Mouse (Mus musculus) fibroblast of lung, adult 2 months (primary cell): ENCODE measurements around the gene Cdc14b.

Experiments used
- DNase-seq: peaks from one replicate; pipeline ENCODE4 v3.0.0-alpha.2; 2011; ENCODE audit warnings: low read depth

Gene Cdc14b

GRCm38 (mm10) chr13:64178746-64179652, 96.1 kb downstream of the Cdc14b start:
- no peak for DNase-seq

GRCm38 (mm10) chr13:64178000-64178399, 97.1 kb downstream of the Cdc14b start:
- DNase-seq = no peak

DNA sequence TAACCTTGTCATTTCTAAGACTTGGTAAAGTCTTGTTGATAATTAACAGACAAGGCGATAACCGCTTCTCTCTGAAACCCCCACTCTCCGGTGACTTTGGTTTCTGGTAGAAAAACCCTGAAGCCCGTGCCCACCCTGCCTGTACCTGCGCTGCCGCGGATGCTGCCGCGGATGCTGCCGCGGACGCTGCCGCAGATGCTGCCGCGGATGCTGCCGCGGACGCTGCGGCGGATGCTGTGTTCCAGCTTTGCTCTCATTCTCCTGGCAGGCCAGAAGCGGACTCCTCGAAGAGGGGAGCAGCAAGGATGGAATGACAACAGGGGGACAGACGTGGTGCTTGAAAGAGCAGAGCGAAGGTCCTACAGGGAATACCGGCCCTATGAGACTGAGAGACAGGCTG, 105.3 kb downstream of the Cdc14b start:
- DNase-seq = no peak

DNA sequence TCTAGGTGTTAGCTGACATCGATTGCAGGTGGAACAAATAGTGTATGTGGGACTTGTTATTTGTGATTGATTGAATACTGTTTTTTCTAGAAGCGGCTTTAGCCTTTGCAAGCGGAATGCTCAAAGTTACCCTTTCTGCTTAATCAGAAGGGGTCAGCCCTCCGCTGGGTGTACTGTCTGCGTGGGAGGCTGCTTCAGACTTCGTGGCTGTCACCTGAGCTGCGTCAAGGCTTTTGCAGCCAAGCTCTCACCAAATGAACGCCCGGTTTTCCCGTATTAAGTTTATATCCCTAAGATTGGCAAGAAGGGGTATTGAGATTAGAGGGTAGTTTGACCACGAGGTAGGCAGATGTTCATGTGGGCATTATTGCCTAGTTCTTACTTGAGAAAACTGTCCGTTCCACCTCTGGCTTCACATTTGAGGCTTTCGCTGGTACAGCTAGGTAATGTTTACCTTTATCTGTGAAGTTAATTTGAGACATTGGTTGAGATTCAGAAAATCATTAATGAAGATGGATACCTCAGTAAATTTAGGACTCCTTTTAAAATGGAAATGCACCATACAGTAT, 111.9 kb downstream of the Cdc14b start:
- DNase-seq = no peak

GRCm38 (mm10) chr13:64162626-64163025, 112.5 kb downstream of the Cdc14b start:
- no peak for DNase-seq

- DNase-seq = no peak
Measured at GRCm38 (mm10) chr13:64161916-64162611, 113.0 kb downstream of the Cdc14b start.

GRCm38 (mm10) chr13:64161548-64161915, 113.6 kb downstream of the Cdc14b start, which contains the start of gene Habp4:
Habp4 (plus strand) TSS chr13:64161824.
- DNase-seq = peak; percentile 96

DNA sequence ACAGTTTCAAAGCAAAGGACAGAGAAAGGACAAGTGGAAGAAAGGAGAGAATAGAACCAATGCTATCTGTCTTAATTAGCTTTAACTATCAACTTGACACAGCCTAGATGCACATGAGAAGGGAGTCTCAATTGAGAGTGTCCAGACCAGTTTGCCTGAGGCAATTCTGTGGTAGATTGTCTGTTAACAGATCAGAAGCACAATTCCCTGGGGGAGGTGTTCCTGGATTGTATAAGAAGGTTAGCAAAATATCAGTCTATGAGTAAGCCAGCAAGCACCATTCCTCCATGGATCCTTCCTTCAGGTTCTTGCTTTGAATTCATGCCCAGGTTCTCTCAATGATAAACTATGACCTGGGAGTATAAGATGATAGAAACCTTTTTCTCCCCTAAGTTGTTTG, 118.1 kb downstream of the Cdc14b start:
- no peak for DNase-seq

GRCm38 (mm10) chr13:64155171-64155571, 119.9 kb downstream of the Cdc14b start:
- DNase-seq = peak; percentile 54

DNA sequence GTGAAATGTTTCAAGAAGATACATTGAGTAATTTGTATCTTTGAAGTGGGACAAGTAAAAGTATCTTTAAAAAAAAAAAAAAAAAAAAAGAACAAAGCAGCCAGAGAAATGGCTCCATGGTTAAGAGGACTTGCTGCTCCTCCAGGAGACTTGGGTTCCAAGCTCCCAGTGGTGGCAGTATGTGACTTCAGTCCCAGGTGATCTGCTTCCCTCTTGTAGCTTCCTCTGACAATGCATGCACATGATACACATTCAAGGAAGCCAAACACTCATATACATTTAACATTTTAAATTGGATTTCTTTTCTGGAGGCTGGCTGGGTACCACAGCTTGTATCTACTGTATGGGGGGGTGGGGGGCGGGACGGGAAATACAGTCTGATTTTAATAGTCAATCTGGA, 120.4 kb downstream of the Cdc14b start:
- DNase-seq = no peak

GRCm38 (mm10) chr13:64153751-64154267, 121.3 kb downstream of the Cdc14b start:
- peak; percentile 87 for DNase-seq

GRCm38 (mm10) chr13:64153083-64153682, 121.9 kb downstream of the Cdc14b start, which contains the start of gene Zfp367:
Zfp367 (minus strand) TSS chr13:64153202.
- DNase-seq = peak; percentile 98

GRCm38 (mm10) chr13:64152671-64153082, 122.4 kb downstream of the Cdc14b start:
- DNase-seq = no peak

DNA sequence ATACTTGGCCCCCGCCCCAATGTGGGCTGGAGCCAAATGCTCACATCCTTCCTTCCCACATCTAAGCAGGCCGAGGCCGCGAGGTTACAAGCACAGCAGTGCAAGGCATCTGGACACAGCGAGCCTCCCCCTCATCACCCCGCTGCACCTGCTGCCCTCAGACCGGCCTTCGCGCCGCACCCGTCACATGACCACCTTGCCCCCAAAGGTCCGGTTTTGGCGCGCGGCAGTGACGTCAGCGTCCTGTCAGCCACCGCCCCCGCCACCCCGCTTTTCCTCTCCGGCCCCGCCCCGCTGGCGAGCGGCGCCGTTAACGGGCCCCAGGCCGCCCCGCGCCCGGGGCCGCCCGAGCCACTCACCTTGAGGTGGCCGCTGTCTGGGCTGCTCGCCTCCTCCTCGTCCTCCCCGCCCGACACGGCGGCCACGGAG, 122.8 kb downstream of the Cdc14b start:
- DNase-seq = no peak

GRCm38 (mm10) chr13:64150121-64150520, 125.0 kb downstream of the Cdc14b start:
- no peak for DNase-seq
